Mouse (Mus musculus): ENCODE measurements at regions not wholly inside any gene's neighbourhood (a gene's known extent, or its start where the extent isn't known, plus 50 kb on each side); places are given as distances from the start of the nearest gene placed in this dataset.

DNA sequence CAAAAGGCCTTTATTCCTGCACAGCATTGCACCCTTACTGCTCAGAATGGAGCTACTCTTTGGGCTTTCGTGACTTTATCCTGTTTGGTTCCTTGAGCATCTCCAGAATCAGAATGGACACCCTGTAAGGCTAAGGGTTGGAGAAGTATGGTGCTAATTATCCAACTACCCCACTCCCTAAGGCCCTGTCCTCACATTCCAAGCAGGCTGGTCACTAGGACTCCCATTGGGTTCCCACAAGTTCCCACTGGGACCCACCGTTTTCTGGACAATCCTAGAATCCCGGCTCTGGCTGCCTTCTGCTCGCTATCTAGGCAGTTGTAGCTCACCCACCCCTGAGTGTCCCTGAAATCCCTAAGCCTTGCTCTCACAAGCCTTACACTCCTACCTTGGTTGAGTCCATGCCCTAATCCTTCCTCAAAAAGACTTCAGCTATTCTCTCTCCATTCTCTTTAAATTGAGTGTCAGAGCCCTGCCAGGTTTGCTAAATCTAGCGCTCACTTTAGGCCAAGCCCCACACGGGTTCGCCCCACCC is 146.1 kb downstream of the Efcab1 start:
- H3ac ChIP-seq (ENCODE audit: control insufficient read depth, insufficient read length) = no peak overlapping the region
- H3K27me3 ChIP-seq (ENCODE audit: control insufficient read depth, insufficient read depth, insufficient read length) = no peaks in the 10 kb centered on the region
- no peaks in the 10 kb centered on the region for H3K36me3 ChIP-seq (ENCODE audit: control insufficient read depth, insufficient read depth)
- H3K79me2 ChIP-seq (ENCODE audit: control insufficient read depth, insufficient read depth) = no peaks in the 10 kb centered on the region
- no peak overlapping the region for H3K4me2 ChIP-seq (ENCODE audit: low read depth)
- TF ChIP-seq POLR2A (IDR thresholded peaks at IDR 0.05; ENCODE audit: insufficient read length, low read depth) (no peak), MAX (IDR thresholded peaks at IDR 0.05; ENCODE audit: low read depth) (no peak), E2F4 (IDR thresholded peaks at IDR 0.05; ENCODE audit: insufficient read depth) (no peak), MYOD1 (IDR thresholded peaks at IDR 0.05; ENCODE audit: control insufficient read depth in 1 of 3, insufficient read length in 2 of 3, low read depth in 2 of 3) (no peak), REST (IDR thresholded peaks at IDR 0.05; ENCODE audit: insufficient read depth, insufficient read length) (no peak), SRF (IDR thresholded peaks at IDR 0.05; ENCODE audit: control insufficient read depth, insufficient read length, low read depth) (no peak)
- no peak overlapping the region for H3K4me3 ChIP-seq

GRCm38 (mm10) chr16:15052924-15053793 is 146.8 kb downstream of the Efcab1 start:
- Histone ChIP-seq H3K79me2 (ENCODE audit: control insufficient read depth, insufficient read depth) (no peaks in the 10 kb centered on the region), H3K4me3 (no peak overlapping the region), H3ac (ENCODE audit: control insufficient read depth, insufficient read length) (no peak overlapping the region), H3K36me3 (ENCODE audit: control insufficient read depth, insufficient read depth) (no peaks in the 10 kb centered on the region), H3K27me3 (ENCODE audit: control insufficient read depth, insufficient read depth, insufficient read length) (no peaks in the 10 kb centered on the region), H3K4me2 (ENCODE audit: low read depth) (peak overlapping the region; percentile 55)
- TF ChIP-seq MYOG (IDR thresholded peaks at IDR 0.05; ENCODE audit: control insufficient read depth in 1 of 3, insufficient read depth in 1 of 3, insufficient read length in 2 of 3, low read depth in 2 of 3) (peak in 1 of 3 experiments; percentile 53), MYOD1 (IDR thresholded peaks at IDR 0.05; ENCODE audit: control insufficient read depth in 1 of 3, insufficient read length in 2 of 3, low read depth in 2 of 3) (peak in 2 of 3 experiments; percentile 57 to 68), POLR2A (IDR thresholded peaks at IDR 0.05; ENCODE audit: insufficient read length, low read depth) (no peak)

DNA sequence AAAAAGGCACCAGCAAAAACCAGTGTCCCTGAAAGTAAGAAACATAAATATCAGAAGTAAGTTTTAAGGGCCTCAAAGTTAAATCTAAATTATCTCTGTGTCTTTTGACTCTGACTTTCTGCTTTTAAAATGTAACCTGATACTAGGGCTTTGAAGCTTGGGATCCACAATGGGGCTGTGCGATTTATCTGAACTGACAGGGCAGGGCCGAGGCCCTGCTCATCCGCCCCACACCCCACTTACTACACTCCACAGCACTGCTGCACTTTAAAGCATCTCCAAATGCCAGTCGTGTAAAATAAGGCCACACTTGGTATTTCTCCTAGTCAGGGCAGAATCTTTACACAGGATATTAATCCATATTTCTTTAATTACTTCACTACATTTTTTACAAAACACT is 147.4 kb downstream of the Efcab1 start:
- Histone ChIP-seq H3K36me3 (ENCODE audit: control insufficient read depth, insufficient read depth) (no peaks in the 10 kb centered on the region), H3ac (ENCODE audit: control insufficient read depth, insufficient read length) (no peak overlapping the region), H3K27me3 (ENCODE audit: control insufficient read depth, insufficient read depth, insufficient read length) (no peaks in the 10 kb centered on the region), H3K79me2 (ENCODE audit: control insufficient read depth, insufficient read depth) (no peaks in the 10 kb centered on the region), H3K4me2 (ENCODE audit: low read depth) (peak overlapping the region; percentile 55), H3K4me3 (no peak overlapping the region)
- TF ChIP-seq SRF (IDR thresholded peaks at IDR 0.05; ENCODE audit: control insufficient read depth, insufficient read length, low read depth) = no peak
- no peak for TF ChIP-seq CEBPB (IDR thresholded peaks at IDR 0.05; ENCODE audit: insufficient read depth, poor library complexity, severe bottlenecking)
- TF ChIP-seq MYOG (IDR thresholded peaks at IDR 0.05; ENCODE audit: control insufficient read depth in 1 of 3, insufficient read depth in 1 of 3, insufficient read length in 2 of 3, low read depth in 2 of 3) = no peak
- TF ChIP-seq USF1 (IDR thresholded peaks at IDR 0.05; ENCODE audit: low read depth) = no peak
- TF ChIP-seq POLR2AphosphoS2 (IDR thresholded peaks at IDR 0.05; ENCODE audit: insufficient read length, low read depth) = no peak
- TF ChIP-seq TCF3 (IDR thresholded peaks at IDR 0.05; ENCODE audit: insufficient read length, low read depth) = no peak
- no peak for TF ChIP-seq MAX (IDR thresholded peaks at IDR 0.05; ENCODE audit: low read depth)
- TF ChIP-seq POLR2A (IDR thresholded peaks at IDR 0.05; ENCODE audit: insufficient read length, low read depth) = no peak
- no peak for TF ChIP-seq MYOD1 (IDR thresholded peaks at IDR 0.05; ENCODE audit: control insufficient read depth in 1 of 3, insufficient read length in 2 of 3, low read depth in 2 of 3)
- TF ChIP-seq REST (IDR thresholded peaks at IDR 0.05; ENCODE audit: insufficient read depth, insufficient read length) = no peak
- no peak for TF ChIP-seq E2F4 (IDR thresholded peaks at IDR 0.05; ENCODE audit: insufficient read depth)
- TF ChIP-seq TCF12 (IDR thresholded peaks at IDR 0.05; ENCODE audit: insufficient read depth, poor library complexity, severe bottlenecking) = no peak

GRCm38 (mm10) chr16:15054306-15055001 is 148.0 kb downstream of the Efcab1 start:
- TF ChIP-seq TCF3 (IDR thresholded peaks at IDR 0.05; ENCODE audit: insufficient read length, low read depth) (no peak), CEBPB (IDR thresholded peaks at IDR 0.05; ENCODE audit: insufficient read depth, poor library complexity, severe bottlenecking) (no peak), REST (IDR thresholded peaks at IDR 0.05; ENCODE audit: insufficient read depth, insufficient read length) (no peak), USF1 (IDR thresholded peaks at IDR 0.05; ENCODE audit: low read depth) (no peak), POLR2A (IDR thresholded peaks at IDR 0.05; ENCODE audit: insufficient read length, low read depth) (no peak), SRF (IDR thresholded peaks at IDR 0.05; ENCODE audit: control insufficient read depth, insufficient read length, low read depth) (no peak), MAX (IDR thresholded peaks at IDR 0.05; ENCODE audit: low read depth) (no peak), TCF12 (IDR thresholded peaks at IDR 0.05; ENCODE audit: insufficient read depth, poor library complexity, severe bottlenecking) (no peak), POLR2AphosphoS2 (IDR thresholded peaks at IDR 0.05; ENCODE audit: insufficient read length, low read depth) (no peak), MYOD1 (IDR thresholded peaks at IDR 0.05; ENCODE audit: control insufficient read depth in 1 of 3, insufficient read length in 2 of 3, low read depth in 2 of 3) (peak in 2 of 3 experiments; percentile 53 to 60), MYOG (IDR thresholded peaks at IDR 0.05; ENCODE audit: control insufficient read depth in 1 of 3, insufficient read depth in 1 of 3, insufficient read length in 2 of 3, low read depth in 2 of 3) (peak in 1 of 3 experiments; percentile 27)
- no peak overlapping the region for H3ac ChIP-seq (ENCODE audit: control insufficient read depth, insufficient read length)

More at GRCm38 (mm10) chr16:15054306-15055001, 148.0 kb downstream of the Efcab1 start:
- Histone ChIP-seq H3K4me2 (ENCODE audit: low read depth) (peak overlapping the region; percentile 55), H3K36me3 (ENCODE audit: control insufficient read depth, insufficient read depth) (no peaks in the 10 kb centered on the region), H3K27me3 (ENCODE audit: control insufficient read depth, insufficient read depth, insufficient read length) (no peaks in the 10 kb centered on the region), H3K4me3 (no peak overlapping the region), H3K79me2 (ENCODE audit: control insufficient read depth, insufficient read depth) (no peaks in the 10 kb centered on the region)

All from myocyte (in vitro differentiated cells).